Mouse (Mus musculus): Measurements from ENCODE around the gene Vmn1r27. TPM values are rescaled to one million over a fixed set of nuclear protein-coding genes. Genes with fewer than 3 reads are reported as not detected.

Gene Vmn1r27
- not detected in 2 replicates for polyA plus RNA-seq (2015; fragmentation: Nextera tagmentation; extraction: Ambion mirVana)

DNA sequence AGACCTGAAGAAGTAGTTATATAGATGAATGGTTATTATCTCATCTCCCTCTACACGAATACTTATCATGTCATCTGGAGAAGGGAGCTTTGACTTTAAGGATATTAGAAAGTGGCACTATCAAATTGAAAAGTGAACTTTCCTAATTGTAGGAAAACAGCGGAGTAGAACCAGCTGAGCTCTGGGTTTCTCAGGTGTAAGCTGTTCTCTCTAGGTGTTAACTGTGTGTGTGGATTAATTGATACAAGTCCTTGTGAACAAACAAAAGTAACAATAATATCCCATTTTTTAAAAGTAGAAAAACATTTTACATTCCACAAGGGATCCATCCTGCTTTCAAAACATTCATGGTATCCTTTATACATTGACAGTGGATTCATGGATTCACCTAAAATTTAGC is at the start of gene Vmn1r27:
TSS of gene Vmn1r27 (minus strand) at position 101 of the 400 bp plus-strand sequence.
- no peaks in the 10 kb centered on the region for H3K9me3 ChIP-seq (ENCODE audit: control insufficient read depth)
- H3K4me1 ChIP-seq (replicated peaks; ENCODE audit: control insufficient read depth, insufficient read depth, low read length): no peaks in the 10 kb centered on the region
- H3K27me3 ChIP-seq (replicated peaks; ENCODE audit: control insufficient read depth, insufficient read depth, low read length): no peaks in the 10 kb centered on the region
- ATAC-seq: no peak
- no peak within 1 kb of the TSS for H3K4me2 ChIP-seq (replicated peaks; ENCODE audit: low read depth)
- H3K4me3 ChIP-seq (ENCODE audit: low read depth, low read length): no peak within 1 kb of the TSS
- TF ChIP-seq CTCF (IDR thresholded peaks at IDR 0.05; ENCODE audit: low read depth): no peak
- 69% methylated on average over 2 of the region's 2 CpGs for WGBS
- H3K36me3 ChIP-seq (ENCODE audit: control insufficient read depth, insufficient read depth): no peaks in the 10 kb centered on the region
- no peak within 1 kb of the TSS for H3K27ac ChIP-seq (ENCODE audit: low read depth, low read length)
- H3K9ac ChIP-seq (ENCODE audit: low read depth, low read length): no peak within 1 kb of the TSS

GRCm38 (mm10) chr6:58261737-58262136 is 43.1 kb upstream of the Vmn1r27 start, which contains the start of gene Vmn1r28:
Gene Vmn1r28 (plus strand): TSS chr6:58262037.
- H3K9me3 ChIP-seq (ENCODE audit: control insufficient read depth): no peaks in the 10 kb centered on the region
- no peaks in the 10 kb centered on the region for H3K27me3 ChIP-seq (replicated peaks; ENCODE audit: control insufficient read depth, insufficient read depth, low read length)
- ATAC-seq: no peak
- H3K27ac ChIP-seq (ENCODE audit: low read depth, low read length): no peak within 1 kb of the TSS
- no peak within 1 kb of the TSS for H3K4me2 ChIP-seq (replicated peaks; ENCODE audit: low read depth)
- no peaks in the 10 kb centered on the region for H3K36me3 ChIP-seq (ENCODE audit: control insufficient read depth, insufficient read depth)
- no peak for TF ChIP-seq CTCF (IDR thresholded peaks at IDR 0.05; ENCODE audit: low read depth)
- no peak within 1 kb of the TSS for H3K4me3 ChIP-seq (ENCODE audit: low read depth, low read length)
- WGBS: 89% methylated on average over 1 of the region's 1 CpGs
- no peak within 1 kb of the TSS for H3K9ac ChIP-seq (ENCODE audit: low read depth, low read length)
- no peaks in the 10 kb centered on the region for H3K4me1 ChIP-seq (replicated peaks; ENCODE audit: control insufficient read depth, insufficient read depth, low read length)

DNA sequence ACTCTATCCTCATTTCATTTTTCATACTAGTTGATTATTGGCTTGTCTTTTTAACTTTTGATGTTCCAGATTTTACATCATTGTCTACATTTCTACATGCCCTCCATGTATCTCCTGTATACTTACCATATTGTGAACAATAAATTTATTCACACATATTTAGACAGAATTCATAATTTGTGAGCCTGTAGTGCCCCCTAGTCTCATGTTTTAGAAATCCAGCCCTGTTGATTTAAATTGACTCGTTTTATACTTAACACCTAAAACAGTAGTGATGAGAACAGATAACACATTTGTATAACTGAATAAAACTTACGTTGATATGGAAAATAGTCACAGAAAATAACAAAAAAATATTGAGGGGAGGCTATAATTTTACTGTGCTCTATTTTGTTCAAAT is 2.5 kb downstream of the Vmn1r27 start:
- no peak overlapping the region for H3K4me3 ChIP-seq (ENCODE audit: low read depth, low read length)
- H3K27ac ChIP-seq (ENCODE audit: low read depth, low read length): no peak overlapping the region
- no peak for ATAC-seq
- WGBS: 71% methylated on average over 2 of the region's 2 CpGs
- H3K36me3 ChIP-seq (ENCODE audit: control insufficient read depth, insufficient read depth): no peaks in the 10 kb centered on the region
- TF ChIP-seq CTCF (IDR thresholded peaks at IDR 0.05; ENCODE audit: low read depth): no peak
- no peak overlapping the region for H3K4me2 ChIP-seq (replicated peaks; ENCODE audit: low read depth)
- no peaks in the 10 kb centered on the region for H3K9me3 ChIP-seq (ENCODE audit: control insufficient read depth)
- H3K27me3 ChIP-seq (replicated peaks; ENCODE audit: control insufficient read depth, insufficient read depth, low read length): no peaks in the 10 kb centered on the region
- no peaks in the 10 kb centered on the region for H3K4me1 ChIP-seq (replicated peaks; ENCODE audit: control insufficient read depth, insufficient read depth, low read length)
- H3K9ac ChIP-seq (ENCODE audit: low read depth, low read length): no peak overlapping the region

Other genes with a start within 250 kb of the Vmn1r27 start
- not detected in 2 replicates for gene Vmn1r25, start 238.0 kb downstream of the Vmn1r27 start, polyA plus RNA-seq (2015; fragmentation: Nextera tagmentation; extraction: Ambion mirVana)
- gene Vmn1r26, start 203.7 kb downstream of the Vmn1r27 start, polyA plus RNA-seq (2015; fragmentation: Nextera tagmentation; extraction: Ambion mirVana): not detected in 2 replicates
- not detected in 2 replicates for gene Vmn1r28, start 43.2 kb upstream of the Vmn1r27 start, polyA plus RNA-seq (2015; fragmentation: Nextera tagmentation; extraction: Ambion mirVana)
- not detected in 2 replicates for gene Vmn1r29, start 82.7 kb upstream of the Vmn1r27 start, polyA plus RNA-seq (2015; fragmentation: Nextera tagmentation; extraction: Ambion mirVana)
- not detected in 2 replicates for gene Vmn1r30, start 224.6 kb upstream of the Vmn1r27 start, polyA plus RNA-seq (2015; fragmentation: Nextera tagmentation; extraction: Ambion mirVana)